Mouse (Mus musculus) duodenum, adult 2 months (tissue): ENCODE results near the gene Gm3500. TPM values are rescaled to one million over a fixed set of nuclear protein-coding genes. Genes with fewer than 3 reads are reported as not detected.

Source experiments
- polyA plus RNA-seq: library from polyadenylated mRNA; depleted of rRNA; stranded (reverse); fragments of >200 nt; gene quantifications from 2 replicates; pipeline ENCODE4 v1.2.3, GENCODE M21; 2012; ENCODE audit warnings: low replicate concordance; rRNA removed

Gm3500 gene
- not detected in 2 replicates for polyA plus RNA-seq

GRCm38 (mm10) chr14:5388949-5389348 lies at the start of gene Gm3500:
Gene Gm3500 (minus strand): TSS chr14:5389049.

DNA sequence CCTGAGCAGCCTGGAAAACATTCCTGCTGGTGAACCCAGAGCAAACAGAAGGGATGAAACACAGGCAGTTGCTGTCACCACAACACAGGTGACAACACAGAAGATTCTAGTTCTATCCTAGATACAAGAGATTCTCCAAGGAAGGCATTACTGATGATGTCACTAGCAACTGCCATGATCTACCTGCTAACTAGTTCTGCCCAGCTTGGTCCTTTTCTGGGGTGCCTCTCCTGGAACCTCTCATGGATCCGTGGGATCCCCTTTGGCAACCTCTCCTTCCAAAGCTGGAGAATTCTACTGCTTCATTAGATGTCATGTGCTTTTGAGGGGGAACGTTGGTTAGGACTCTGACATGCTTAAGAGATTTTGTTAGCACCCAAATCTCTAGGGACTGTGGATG lies 54.0 kb downstream of the Gm3500 start, which contains the start of gene Gm3542:
Gene Gm3542 (minus strand): TSS at position 101 of the 400 bp plus-strand sequence.

Other genes starting within 250 kb of the Gm3500 start
- gene Gm3317, start 224.5 kb downstream of the Gm3500 start, polyA plus RNA-seq = not detected in 2 replicates
- not detected in 2 replicates for gene Gm8271, start 203.3 kb downstream of the Gm3500 start, polyA plus RNA-seq
- gene Gm3526, start 128.5 kb downstream of the Gm3500 start, polyA plus RNA-seq = not detected in 2 replicates
- gene Gm3542, start 54.1 kb downstream of the Gm3500 start, polyA plus RNA-seq = not detected in 2 replicates
- gene Gm3194, start 66.4 kb upstream of the Gm3500 start, polyA plus RNA-seq = not detected in 2 replicates
- gene Gm8246, start 88.8 kb upstream of the Gm3500 start, polyA plus RNA-seq = not detected in 2 replicates
- not detected in 2 replicates for gene Gm3187, start 95.2 kb upstream of the Gm3500 start, polyA plus RNA-seq
- not detected in 2 replicates for gene Gm3488, start 112.6 kb upstream of the Gm3500 start, polyA plus RNA-seq
- not detected in 2 replicates for gene Gm3532, start 149.4 kb upstream of the Gm3500 start, polyA plus RNA-seq
- gene Gm8265, start 244.0 kb upstream of the Gm3500 start, polyA plus RNA-seq = not detected in 2 replicates